Mouse (Mus musculus) thymus, postnatal 36 days (tissue): ENCODE data around the gene Gm3453.
"Not testable (repeated sequence)": the region's sequence is repeated elsewhere in the genome, so short reads cannot be mapped to it uniquely, and the experiment has no call there.

Experiments
- DNase-seq, 2 experiments: peaks; one replicate each; pipeline ENCODE4 v3.0.0; 2022; ENCODE audit warnings: mixed read lengths in 2 of 2

Gm3453 gene

GRCm38 (mm10) chr14:5979037-5979436, at the start of gene Gm3453:
Gene Gm3453, minus strand, starts transcription at chr14:5979137.
- not testable (repeated sequence) for DNase-seq

- DNase-seq: peak; percentile 4 to 6
Measured at GRCm38 (mm10) chr14:5987136-5987535, 8.2 kb upstream of the Gm3453 start.

- not testable (repeated sequence) for DNase-seq
Measured at GRCm38 (mm10) chr14:5962441-5962840, 16.5 kb downstream of the Gm3453 start.

GRCm38 (mm10) chr14:5961635-5962034, 17.3 kb downstream of the Gm3453 start, which contains the start of gene Gm3248:
Gene Gm3248, minus strand, starts transcription at chr14:5961745.
- not testable (repeated sequence) for DNase-seq

GRCm38 (mm10) chr14:5961102-5961501, 17.8 kb downstream of the Gm3453 start:
- not testable (repeated sequence) for DNase-seq

GRCm38 (mm10) chr14:5960479-5960878, 18.5 kb downstream of the Gm3453 start:
- not testable (repeated sequence) for DNase-seq

GRCm38 (mm10) chr14:5923276-5923675, 55.7 kb downstream of the Gm3453 start:
- DNase-seq: not testable (repeated sequence)
